Mouse (Mus musculus): Measurements from ENCODE around the gene Tfap4.

Gene Tfap4

GRCm38 (mm10) chr16:4559715-4560144, at the start of gene Tfap4:
TSS of gene Tfap4 (minus strand) at chr16:4559854.
- DNase-seq (ENCODE audit: low spot score): peak; percentile 88

DNA sequence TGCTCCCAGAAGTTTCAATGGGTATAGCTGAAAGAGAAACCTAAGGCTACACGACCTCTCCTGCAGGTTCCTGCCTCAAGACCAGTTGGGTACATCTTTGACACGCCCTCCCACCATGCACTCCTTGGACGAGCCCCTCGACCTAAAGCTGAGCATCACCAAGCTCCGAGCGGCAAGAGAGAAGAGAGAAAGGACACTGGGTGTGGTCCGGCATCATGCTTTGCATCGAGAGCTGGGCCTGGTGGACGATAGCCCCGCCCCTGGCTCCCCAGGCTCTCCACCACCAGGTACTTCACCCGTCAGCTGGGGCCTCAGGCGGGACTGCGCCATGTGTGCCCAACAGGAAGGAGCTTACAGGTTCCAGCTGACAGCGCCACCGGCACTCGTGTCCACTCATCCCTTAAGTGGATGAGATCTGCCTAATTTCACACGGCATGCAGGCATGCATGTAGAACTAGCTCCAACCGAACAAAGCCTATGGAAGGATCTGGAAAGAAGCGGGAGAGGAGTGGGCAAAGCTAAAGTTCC, 48.9 kb upstream of the Tfap4 start:
- no peak for DNase-seq (ENCODE audit: low spot score)

GRCm38 (mm10) chr16:4607818-4608531, 48.3 kb upstream of the Tfap4 start:
- DNase-seq (ENCODE audit: low spot score): peak; percentile 85

DNA sequence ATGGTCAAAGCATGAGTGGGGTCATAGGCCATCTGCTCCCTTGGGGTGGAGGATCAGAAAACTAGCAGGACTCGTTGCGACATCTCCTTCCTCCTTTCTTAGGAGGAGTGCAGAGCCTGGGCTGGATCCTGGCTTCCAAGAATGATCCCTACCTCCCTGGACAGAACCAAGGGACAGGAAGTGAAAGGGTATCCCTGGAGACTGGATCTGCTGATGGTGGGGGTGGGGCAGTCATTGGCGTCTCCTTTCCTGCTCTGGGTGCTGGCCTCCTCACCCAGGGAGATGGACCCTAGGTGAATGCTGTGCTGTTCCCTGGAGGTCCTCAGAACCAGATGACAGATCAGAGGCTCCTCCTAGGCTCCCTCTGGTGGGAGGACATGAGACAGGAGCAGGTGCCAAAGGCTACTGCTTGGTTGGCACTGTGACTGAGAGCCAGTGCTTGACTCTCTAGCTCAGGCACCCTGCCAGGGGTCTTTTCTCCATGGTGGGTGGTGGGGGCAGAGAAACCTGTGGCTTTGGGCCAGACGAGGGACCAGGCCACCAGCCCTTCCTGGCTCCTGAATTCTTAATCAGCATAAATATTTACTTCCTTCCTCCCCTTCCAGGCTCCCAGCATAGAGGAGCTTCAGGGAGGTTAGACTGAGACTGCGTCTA, 46.9 kb upstream of the Tfap4 start:
- peak; percentile 50 for DNase-seq (ENCODE audit: low spot score)

- DNase-seq (ENCODE audit: low spot score): no peak
These were observed 46.0 kb upstream of the Tfap4 start for GRCm38 (mm10) chr16:4605514-4606131.

DNA sequence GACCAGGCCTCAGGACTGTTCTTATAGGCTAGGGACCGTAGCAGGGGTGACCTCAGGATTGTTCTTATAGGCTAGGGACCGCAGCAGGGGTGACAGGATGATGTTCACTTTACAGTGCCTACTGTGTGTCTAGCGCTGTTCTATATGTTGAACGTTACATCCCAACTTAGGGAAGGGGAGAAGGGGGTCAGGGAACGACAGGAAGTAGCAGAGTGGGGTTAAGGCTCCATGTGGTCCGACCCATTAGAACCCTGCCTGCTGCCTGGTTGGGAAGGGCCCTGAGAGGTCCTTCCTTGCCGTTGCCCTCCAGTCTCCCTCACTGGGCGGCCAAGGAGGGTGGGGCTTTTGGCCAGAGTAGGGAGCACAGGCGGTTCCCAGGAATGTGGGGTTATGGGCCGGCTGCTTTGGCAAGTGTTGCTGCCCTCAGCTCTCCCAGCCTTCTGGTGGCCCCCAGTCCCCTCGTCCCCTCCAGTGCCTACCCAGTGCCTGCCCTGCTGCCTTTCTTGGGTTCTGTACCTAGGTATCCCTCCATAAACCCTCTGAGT, 44.7 kb upstream of the Tfap4 start:
- no peak for DNase-seq (ENCODE audit: low spot score)

- no peak for DNase-seq (ENCODE audit: low spot score)
These were observed 43.8 kb upstream of the Tfap4 start for GRCm38 (mm10) chr16:4603453-4603837.

GRCm38 (mm10) chr16:4602766-4603452, 43.3 kb upstream of the Tfap4 start:
- peak; percentile 45 for DNase-seq (ENCODE audit: low spot score)

DNA sequence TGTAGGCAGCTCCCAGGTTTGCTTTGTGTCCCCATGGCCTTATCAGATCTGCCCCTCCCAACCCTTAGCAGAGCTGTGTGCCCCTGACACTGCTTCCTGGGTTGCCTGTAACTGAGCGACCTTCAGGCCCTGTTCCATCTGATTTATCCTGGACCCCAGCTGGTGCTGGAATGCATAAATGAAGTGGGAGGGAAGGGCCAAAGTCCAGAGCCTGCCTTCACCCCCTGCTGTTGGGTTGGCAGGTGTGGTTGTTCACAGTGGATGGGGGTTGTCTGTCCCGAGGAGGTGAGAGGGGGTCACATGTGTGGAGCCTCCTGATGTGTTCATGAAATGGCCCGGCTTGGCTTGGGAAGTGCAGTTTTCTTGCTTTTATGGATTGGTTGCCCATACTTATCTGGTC, 42.5 kb upstream of the Tfap4 start:
- DNase-seq (ENCODE audit: low spot score): no peak

GRCm38 (mm10) chr16:4600701-4601310, 41.2 kb upstream of the Tfap4 start:
- no peak for DNase-seq (ENCODE audit: low spot score)

- no peak for DNase-seq (ENCODE audit: low spot score)
These were observed 40.0 kb upstream of the Tfap4 start for GRCm38 (mm10) chr16:4599616-4600015.

DNA sequence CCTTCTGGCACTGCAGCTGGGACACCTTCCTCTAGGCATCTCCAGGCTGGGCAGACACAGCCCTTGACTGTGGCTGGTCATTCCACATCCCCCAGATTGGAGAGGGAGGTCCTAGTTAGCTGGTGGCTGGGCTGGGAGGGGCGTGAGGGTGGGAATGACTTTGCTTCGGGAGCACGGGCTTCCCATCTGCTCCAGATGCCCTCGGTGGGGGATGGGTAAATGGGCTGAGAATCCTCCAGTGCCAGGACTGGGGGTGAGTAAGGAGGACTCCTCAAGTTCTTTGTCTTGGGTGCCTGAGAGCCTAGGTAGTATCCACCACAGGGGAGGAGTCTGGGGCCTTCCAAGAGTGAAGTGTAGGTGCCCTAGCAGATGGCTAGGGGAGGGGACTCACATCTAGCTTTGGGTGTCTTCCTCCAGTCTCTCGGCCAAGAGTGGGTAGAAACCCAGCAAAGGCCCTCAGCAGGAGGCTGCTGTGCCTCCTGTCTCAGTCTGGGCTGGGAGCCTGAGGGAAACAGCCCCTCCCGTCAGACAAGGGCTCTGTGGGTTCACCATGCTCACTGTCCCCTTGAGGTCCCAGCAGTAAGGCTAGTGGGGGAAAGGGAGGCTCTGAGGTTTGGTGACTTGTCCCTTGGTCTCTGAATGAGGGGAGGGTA, 39.4 kb upstream of the Tfap4 start:
- DNase-seq (ENCODE audit: low spot score): no peak

- no peak for DNase-seq (ENCODE audit: low spot score)
These were observed 38.4 kb upstream of the Tfap4 start for GRCm38 (mm10) chr16:4598041-4598440.

GRCm38 (mm10) chr16:4597296-4597695, 37.6 kb upstream of the Tfap4 start:
- DNase-seq (ENCODE audit: low spot score): no peak

DNA sequence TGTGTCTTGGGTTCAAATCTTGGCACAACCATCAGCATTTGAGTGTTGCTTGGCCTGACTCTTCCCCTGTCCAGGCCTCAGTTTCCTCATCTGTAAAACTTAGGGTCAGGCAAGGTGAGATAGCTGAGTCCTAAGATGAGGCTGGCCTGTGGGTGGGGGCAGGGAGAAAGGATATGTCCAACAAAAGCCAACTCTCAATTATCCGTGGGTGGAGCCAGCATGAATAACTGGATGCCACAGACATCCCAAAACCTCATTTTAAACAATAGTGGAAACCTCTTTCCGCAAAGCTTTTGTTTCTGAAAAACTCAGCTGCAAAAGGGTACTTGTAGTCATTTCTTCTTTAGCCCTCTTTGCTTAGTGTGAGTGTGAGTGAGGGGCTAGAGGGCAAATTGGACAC, 37.2 kb upstream of the Tfap4 start:
- DNase-seq (ENCODE audit: low spot score): no peak

DNA sequence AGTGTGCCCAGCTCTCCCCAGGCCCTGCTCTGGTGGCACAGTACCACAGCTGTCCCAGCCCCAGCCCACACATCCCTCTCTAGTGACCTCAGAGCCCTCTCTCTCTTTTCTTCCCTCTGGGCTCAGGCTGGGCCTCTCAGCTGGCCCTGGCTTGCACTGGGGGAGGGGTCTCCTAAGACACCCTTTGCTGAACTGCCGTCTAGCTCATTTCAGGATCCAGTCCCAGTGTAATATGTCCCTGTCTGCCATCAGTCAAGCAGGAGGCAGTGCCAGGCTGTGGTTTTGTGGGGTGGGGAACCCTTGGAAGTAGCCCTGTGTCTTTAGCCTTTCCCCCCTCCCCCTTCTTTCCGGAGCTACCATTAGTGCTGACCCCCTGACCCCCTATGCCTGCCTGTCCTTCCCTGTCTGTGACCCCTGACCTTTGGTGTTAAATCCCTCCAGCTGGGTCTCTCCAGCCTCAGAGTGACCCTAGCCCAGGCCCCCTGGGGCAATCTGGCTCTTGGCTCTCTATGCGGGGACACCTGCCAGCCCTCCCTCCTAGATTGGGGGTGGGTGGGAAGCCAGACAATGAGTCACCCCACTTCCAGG, 36.6 kb upstream of the Tfap4 start:
- no peak for DNase-seq (ENCODE audit: low spot score)

- DNase-seq (ENCODE audit: low spot score): peak; percentile 58
These were observed 35.9 kb upstream of the Tfap4 start for GRCm38 (mm10) chr16:4595527-4595963.

- no peak for DNase-seq (ENCODE audit: low spot score)
These were observed 35.3 kb upstream of the Tfap4 start for GRCm38 (mm10) chr16:4594814-4595526.

DNA sequence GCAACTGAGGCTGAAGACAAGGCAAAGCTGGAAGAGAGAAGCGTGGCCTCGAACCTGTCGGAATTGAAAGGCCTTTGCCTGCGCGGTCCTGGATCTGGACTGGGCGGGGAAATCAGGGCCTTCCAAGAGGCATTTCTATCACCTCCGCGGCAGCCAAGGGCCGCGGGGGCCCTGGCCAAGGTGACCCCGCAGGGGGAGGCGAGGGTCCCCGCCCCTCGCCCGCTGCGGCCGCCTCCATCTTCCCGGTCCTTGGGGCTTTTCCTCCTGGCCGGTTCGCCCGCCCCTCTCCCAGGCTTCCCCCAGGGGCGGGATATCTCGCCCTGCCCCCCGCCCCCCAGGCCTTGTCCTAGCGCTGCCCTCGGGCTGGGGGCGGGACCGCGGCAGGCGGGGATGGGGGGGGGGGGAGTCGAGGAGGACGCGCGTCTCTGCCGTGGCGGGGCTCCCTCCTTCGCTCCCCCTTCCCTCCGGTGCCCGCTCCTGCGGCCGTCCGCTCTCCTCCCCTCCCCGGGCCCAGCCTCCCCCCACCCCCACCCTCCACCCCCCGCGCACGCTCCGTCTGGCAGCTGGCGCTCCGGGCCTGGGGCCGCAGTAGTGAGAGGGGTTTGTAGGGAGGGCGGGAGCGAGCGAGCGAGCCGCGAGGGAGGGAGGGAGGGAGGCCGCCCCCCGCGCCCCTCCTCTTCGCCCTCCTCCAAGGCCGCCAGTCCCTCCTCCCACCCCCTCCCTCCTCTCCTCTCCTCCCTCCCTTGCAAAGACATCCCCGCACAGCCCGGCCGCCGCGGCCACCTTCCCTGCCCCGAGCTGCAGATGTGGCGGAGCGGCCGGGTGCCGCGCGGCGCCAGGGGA, 34.5 kb upstream of the Tfap4 start, which contains the start of gene Glis2:
Gene Glis2, plus strand, starts transcription at position 743 of the 843 bp plus-strand sequence.
- peak; percentile 57 for DNase-seq (ENCODE audit: low spot score)

Measured in urinary bladder, postnatal 14 days (tissue).